Mouse (Mus musculus) forebrain, postnatal 0 days (tissue): ENCODE measurements around the gene Trim31. TPM values are rescaled to one million over a fixed set of nuclear protein-coding genes. Genes with fewer than 3 reads are reported as not detected.

Source experiments
- ATAC-seq: fragments of 200-750 bp; cut with Nextera tagmentation; 2 replicates; pipeline ENCODE4 v1.8.0; 2017; ENCODE audit warnings: mild to moderate bottlenecking, moderate library complexity
- DNase-seq: peaks from one replicate; pipeline ENCODE4 v3.0.0-alpha.2; 2015
- H3K27ac ChIP-seq: fragments of 300-500 bp; sonication (generic); 2 replicates; pipeline ENCODE4 v1.5.1; 2014; ENCODE audit warnings: low read depth, mild to moderate bottlenecking, antibody characterized with exemption, low read length, moderate library complexity, mixed read lengths
- H3K27me3 ChIP-seq: fragments of 300-500 bp; sonication (generic); 2 replicates; pipeline ENCODE4 v1.6.1; 2014; ENCODE audit warnings: mild to moderate bottlenecking, low read length, mixed read lengths; ENCODE audit not compliant: insufficient read depth
- H3K36me3 ChIP-seq: fragments of 300-500 bp; sonication (generic); 2 replicates; pipeline ENCODE4 v1.6.1; 2014; ENCODE audit warnings: mild to moderate bottlenecking, moderate library complexity; ENCODE audit not compliant: insufficient read depth
- H3K4me1 ChIP-seq: fragments of 300-500 bp; sonication (generic); 2 replicates; pipeline ENCODE4 v1.6.1; 2014; ENCODE audit warnings: antibody characterized with exemption; ENCODE audit not compliant: insufficient read depth
- H3K4me2 ChIP-seq: fragments of 300-500 bp; sonication (generic); 2 replicates; pipeline ENCODE4 v1.6.1; 2014; ENCODE audit warnings: low read depth, mild to moderate bottlenecking, moderate library complexity
- H3K4me3 ChIP-seq: fragments of 300-500 bp; sonication (generic); 2 replicates; pipeline ENCODE4 v1.5.1; 2014; ENCODE audit warnings: low read depth, low read length, mixed read lengths
- H3K9ac ChIP-seq: fragments of 300-500 bp; sonication (generic); 2 replicates; pipeline ENCODE4 v1.6.1; 2014; ENCODE audit warnings: mild to moderate bottlenecking
- H3K9me3 ChIP-seq: fragments of 300-500 bp; sonication (generic); 2 replicates; pipeline ENCODE4 v1.6.1; 2016; ENCODE audit warnings: low read length
- CTCF ChIP-seq: sonication (generic); IDR thresholded peaks from 2 replicates; pipeline ENCODE4 v1.5.1; 2016; ENCODE audit warnings: antibody characterized with exemption, control low read depth, low read depth
- WGBS: fragments of 180-500 bp; shearing (Covaris S2); extraction: QIAGEN DNeasy Blood & Tissue Kit; methylation state at CpG from one replicate; pipeline ENCODE4 v1.1.7; 2014; 5-methylcytosine and 5-hydroxymethylcytosine counted together
- polyA plus RNA-seq: library from polyadenylated mRNA; unstranded; fragments of >200 nt; fragmentation: Nextera tagmentation; extraction: Ambion mirVana; gene quantifications from 2 replicates; pipeline ENCODE4 v1.2.1, GENCODE M21; 2015
- total RNA-seq: library from RNA; depleted of rRNA; stranded (reverse); fragments of >200 nt; gene quantifications from 2 replicates; pipeline ENCODE4 v1.2.3, GENCODE M21; 2014; rRNA removed

Trim31 gene
- total and polyA plus RNA-seq, 2 experiments from 2014 or later: 0.06 TPM; not detected in 1

DNA sequence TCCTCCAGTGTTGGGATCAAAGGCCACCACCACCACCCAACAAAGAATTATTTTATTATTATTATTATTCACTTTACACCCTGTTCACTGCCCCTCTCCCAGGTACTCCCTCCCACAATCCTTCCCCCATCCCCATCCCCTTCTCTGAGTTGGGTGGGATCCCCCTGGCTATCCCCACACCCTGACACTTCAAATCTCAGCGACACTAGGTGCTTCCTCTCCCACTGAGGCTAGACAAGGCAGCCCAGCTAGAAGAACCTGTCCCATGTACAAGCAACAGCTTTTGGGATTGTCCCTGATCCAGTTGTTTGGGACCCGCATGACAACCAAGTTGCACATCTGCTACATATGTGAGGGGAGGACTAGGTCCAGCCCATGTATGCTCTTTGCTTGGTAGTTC lies 54.7 kb downstream of the Trim31 start:
- Histone ChIP-seq H3K36me3 (peaks cover 17% of the 10 kb centered on the region), H3K27ac (no peak overlapping the region), H3K9ac (no peak overlapping the region), H3K27me3 (no peaks in the 10 kb centered on the region), H3K4me2 (no peak overlapping the region), H3K9me3 (no peaks in the 10 kb centered on the region), H3K4me1 (peaks cover 12% of the 10 kb centered on the region), H3K4me3 (no peak overlapping the region)
- no peak for TF ChIP-seq CTCF
- ATAC-seq (no peak), DNase-seq (no peak)
- 93% methylated on average over 2 of the region's 2 CpGs for WGBS

DNA sequence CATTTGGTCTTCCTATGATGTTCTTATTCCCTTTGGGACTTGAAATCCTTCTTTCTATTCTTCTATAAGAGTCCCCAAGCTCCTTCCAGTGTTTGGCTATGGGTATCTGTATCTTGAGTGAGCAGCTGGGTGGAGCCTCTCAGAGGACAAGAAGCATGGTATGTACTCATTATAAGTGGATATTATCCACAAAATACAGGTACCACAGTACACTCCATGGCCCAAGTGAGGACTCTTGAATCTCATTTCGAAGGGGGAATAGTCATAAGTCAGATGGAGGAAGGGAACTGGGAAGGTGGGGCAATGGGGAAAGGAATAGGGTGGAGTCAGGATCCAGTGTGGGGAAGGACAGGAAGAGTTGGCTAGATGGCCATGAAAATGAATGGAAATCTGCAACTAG lies 55.1 kb downstream of the Trim31 start:
- DNase-seq (no peak), ATAC-seq (no peak)
- peaks cover 17% of the 10 kb centered on the region for H3K36me3 ChIP-seq
- H3K9ac ChIP-seq: no peak overlapping the region
- H3K4me3 ChIP-seq: no peak overlapping the region
- no peak for TF ChIP-seq CTCF
- no peaks in the 10 kb centered on the region for H3K27me3 ChIP-seq
- H3K27ac ChIP-seq: no peak overlapping the region
- no peak overlapping the region for H3K4me2 ChIP-seq
- H3K9me3 ChIP-seq: no peaks in the 10 kb centered on the region
- 92% methylated on average over 1 of the region's 1 CpGs for WGBS
- H3K4me1 ChIP-seq: peaks cover 12% of the 10 kb centered on the region

DNA sequence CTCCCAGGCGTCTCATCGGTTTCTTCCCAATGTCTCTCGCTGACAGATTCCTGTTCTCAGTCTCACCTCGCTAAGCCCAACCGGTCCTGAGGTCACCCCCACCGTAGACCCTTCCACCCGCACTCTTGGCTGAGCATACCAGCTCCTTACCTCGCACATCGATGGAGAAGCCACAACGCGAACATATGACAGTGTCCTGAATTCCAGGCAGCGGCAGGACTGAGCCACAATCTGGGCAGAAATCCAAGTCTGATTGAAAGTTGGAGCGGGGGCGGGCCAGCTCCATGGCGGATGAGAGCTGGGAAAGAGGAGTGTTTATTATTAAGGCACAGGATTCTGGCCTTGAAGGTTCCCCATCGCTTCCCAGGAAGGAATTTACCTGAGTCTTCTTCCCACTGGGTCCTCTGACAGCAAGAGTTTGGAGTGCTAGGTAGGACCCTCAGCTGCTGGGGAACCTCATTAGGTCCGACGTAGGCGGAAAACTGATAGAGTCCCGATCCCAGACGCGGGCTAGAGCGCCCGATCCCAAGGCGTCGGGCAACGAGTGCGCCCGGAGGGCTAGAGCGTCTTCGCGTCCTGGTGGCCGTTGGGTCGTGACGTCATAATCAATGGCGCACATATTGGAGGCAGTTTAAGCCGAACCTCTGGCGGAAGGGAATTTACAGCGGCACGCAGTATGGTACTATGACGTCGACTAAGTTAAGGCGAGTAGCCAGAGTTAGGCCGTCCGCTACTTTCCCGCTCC lies 60.3 kb downstream of the Trim31 start, which contains the start of the genes Znrd1 and Znrd1as:
TSS of gene Znrd1 (minus strand) at position 561 of the 745 bp plus-strand sequence.
TSS of gene Znrd1as (plus strand) at position 594 of the 745 bp plus-strand sequence.
- peaks cover 10% of the 10 kb centered on the region for H3K4me1 ChIP-seq
- DNase-seq (peak; percentile 99), ATAC-seq (peak; percentile 99)
- no peak for TF ChIP-seq CTCF
- peak within 1 kb of the TSS; percentile 70 for H3K4me2 ChIP-seq
- peaks cover 6% of the 10 kb centered on the region; the same call in 1 of the 2 replicates for H3K36me3 ChIP-seq
- peak within 1 kb of the TSS; percentile 69 for H3K27ac ChIP-seq
- H3K9ac ChIP-seq: peak within 1 kb of the TSS; percentile 50
- H3K27me3 ChIP-seq: no peaks in the 10 kb centered on the region
- under 1% methylated on average over 46 of the region's 46 CpGs for WGBS
- no peaks in the 10 kb centered on the region for H3K9me3 ChIP-seq
- peak within 1 kb of the TSS; percentile 68 for H3K4me3 ChIP-seq

DNA sequence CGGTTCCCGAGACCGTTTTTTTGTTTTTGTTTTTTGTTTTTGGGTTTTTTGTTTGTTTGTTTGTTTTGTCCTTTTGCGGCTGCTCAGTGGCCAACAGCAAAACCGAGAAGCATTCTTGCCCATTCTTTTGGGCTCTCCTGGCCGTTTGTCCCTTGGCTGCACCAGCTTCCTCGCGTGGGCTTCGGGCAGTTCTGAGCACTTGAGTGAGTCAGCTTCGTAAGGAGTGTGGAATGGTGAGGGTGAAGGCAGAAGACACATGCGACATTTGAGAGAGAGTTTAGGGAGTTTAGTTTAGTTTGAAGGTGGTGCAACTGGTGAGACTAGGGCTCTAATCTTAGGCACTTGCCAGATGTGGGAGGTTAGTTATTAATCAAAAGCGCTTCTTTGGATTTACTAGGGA lies 61.0 kb downstream of the Trim31 start:
- Histone ChIP-seq H3K4me2 (peak overlapping the region; percentile 70), H3K9ac (peak overlapping the region; percentile 50), H3K36me3 (peaks cover 6% of the 10 kb centered on the region; the same call in 1 of the 2 replicates), H3K9me3 (no peaks in the 10 kb centered on the region), H3K27me3 (no peaks in the 10 kb centered on the region), H3K4me1 (peaks cover 10% of the 10 kb centered on the region), H3K4me3 (peak overlapping the region; percentile 68), H3K27ac (peak overlapping the region; percentile 69; the same call in 1 of the 2 replicates)
- WGBS: 12% methylated on average over 12 of the region's 12 CpGs
- no peak for DNase-seq
- no peak for TF ChIP-seq CTCF
- ATAC-seq: no peak

Other genes with a start within 250 kb of the Trim31 start
- gene H2-M1, start 225.9 kb upstream of the Trim31 start, total RNA-seq: not detected in 2 replicates
- not detected in 2 replicates for gene H2-M1, start 225.9 kb upstream of the Trim31 start, polyA plus RNA-seq
- not detected in 2 replicates for gene H2-M10.5, start 125.2 kb upstream of the Trim31 start, total RNA-seq
- gene H2-M10.5, start 125.2 kb upstream of the Trim31 start, polyA plus RNA-seq: not detected in 2 replicates
- not detected in 2 replicates for gene H2-M10.6, start 85.9 kb upstream of the Trim31 start, total RNA-seq
- gene H2-M10.6, start 85.9 kb upstream of the Trim31 start, polyA plus RNA-seq: not detected in 2 replicates
- gene Trim26, start 61.0 kb upstream of the Trim31 start, total RNA-seq: 19.3 and 30.6 TPM in 2 replicates
- gene Trim26, start 61.0 kb upstream of the Trim31 start, polyA plus RNA-seq: 21.3 and 36.6 TPM in 2 replicates
- 0.15 and 0.19 TPM in 2 replicates for gene Trim15, start 30.9 kb upstream of the Trim31 start, total RNA-seq
- 0.23 and 0.31 TPM in 2 replicates for gene Trim15, start 30.9 kb upstream of the Trim31 start, polyA plus RNA-seq
- 0.15 TPM in 1 of 2 replicates, not detected in the other for gene Trim10, start 28.5 kb upstream of the Trim31 start, total RNA-seq
- gene Trim10, start 28.5 kb upstream of the Trim31 start, polyA plus RNA-seq: 0.14 and 0.22 TPM in 2 replicates
- gene Trim40, start 8.0 kb upstream of the Trim31 start, total RNA-seq: 0.19 TPM in 1 of 2 replicates, not detected in the other
- gene Trim40, start 8.0 kb upstream of the Trim31 start, polyA plus RNA-seq: 0.12 TPM in 1 of 2 replicates, not detected in the other
- gene Rnf39, start 44.8 kb downstream of the Trim31 start, total RNA-seq: 1.8 and 2.5 TPM in 2 replicates
- 1.1 and 2.4 TPM in 2 replicates for gene Rnf39, start 44.8 kb downstream of the Trim31 start, polyA plus RNA-seq
- 72.3 and 82.2 TPM in 2 replicates for gene Ppp1r11, start 53.6 kb downstream of the Trim31 start, total RNA-seq
- gene Ppp1r11, start 53.6 kb downstream of the Trim31 start, polyA plus RNA-seq: 157 and 183 TPM in 2 replicates
- 28.6 and 35.0 TPM in 2 replicates for gene Znrd1, start 60.4 kb downstream of the Trim31 start, total RNA-seq
- 48.8 and 56.5 TPM in 2 replicates for gene Znrd1, start 60.4 kb downstream of the Trim31 start, polyA plus RNA-seq
- gene Znrd1as, start 60.5 kb downstream of the Trim31 start, total RNA-seq: 2.0 and 3.4 TPM in 2 replicates
- 2.6 and 3.7 TPM in 2 replicates for gene Znrd1as, start 60.5 kb downstream of the Trim31 start, polyA plus RNA-seq
- gene 2410137M14Rik, start 83.1 kb downstream of the Trim31 start, total RNA-seq: 0.38 TPM in 1 of 2 replicates, not detected in the other
- 0.36 TPM in 1 of 2 replicates, not detected in the other for gene 2410137M14Rik, start 83.1 kb downstream of the Trim31 start, polyA plus RNA-seq
- gene H2-M5, start 91.4 kb downstream of the Trim31 start, total RNA-seq: 3.5 and 4.2 TPM in 2 replicates
- 0.52 and 1.5 TPM in 2 replicates for gene H2-M5, start 91.4 kb downstream of the Trim31 start, polyA plus RNA-seq
- 208 and 220 TPM in 2 replicates for gene Zfp57, start 103.0 kb downstream of the Trim31 start, total RNA-seq
- gene Zfp57, start 103.0 kb downstream of the Trim31 start, polyA plus RNA-seq: 113 and 148 TPM in 2 replicates
- gene Mog, start 125.3 kb downstream of the Trim31 start, total RNA-seq: not detected in 2 replicates
- gene Mog, start 125.3 kb downstream of the Trim31 start, polyA plus RNA-seq: 0.53 and 1.1 TPM in 2 replicates
- gene Gabbr1, start 147.8 kb downstream of the Trim31 start, total RNA-seq: 353 and 416 TPM in 2 replicates
- gene Gabbr1, start 147.8 kb downstream of the Trim31 start, polyA plus RNA-seq: 58.1 and 80.1 TPM in 2 replicates
- gene Olfr90, start 190.4 kb downstream of the Trim31 start, total RNA-seq: not detected in 2 replicates
- not detected in 2 replicates for gene Olfr90, start 190.4 kb downstream of the Trim31 start, polyA plus RNA-seq
- not detected in 2 replicates for gene Olfr91, start 200.2 kb downstream of the Trim31 start, total RNA-seq
- gene Olfr91, start 200.2 kb downstream of the Trim31 start, polyA plus RNA-seq: not detected in 2 replicates
- not detected in 2 replicates for gene Olfr92, start 222.0 kb downstream of the Trim31 start, total RNA-seq
- gene Olfr92, start 222.0 kb downstream of the Trim31 start, polyA plus RNA-seq: not detected in 2 replicates